Mouse (Mus musculus): ENCODE data around the gene Cap2. TPM values are rescaled to one million over a fixed set of nuclear protein-coding genes. Genes with fewer than 3 reads are reported as not detected.
A peak's percentile ranks its signal among the peaks of the same experiment; 100 is the strongest.

The Cap2 gene
- polyA plus RNA-seq, 1 experiment from 2014 or later = 9.5 TPM

- WGBS = 83% methylated on average over 7 of the region's 7 CpGs
- H3K4me1 ChIP-seq (ENCODE audit: control insufficient read depth, insufficient read depth, low read length) = no peaks in the 10 kb centered on the region
- no peaks in the 10 kb centered on the region for H3K9me3 ChIP-seq (ENCODE audit: control insufficient read depth, low read length)
- no peak overlapping the region for H3K4me2 ChIP-seq (ENCODE audit: low read depth)
- no peak overlapping the region for H3K27ac ChIP-seq (ENCODE audit: low read depth, low read length)
- H3K27me3 ChIP-seq (ENCODE audit: control insufficient read depth, insufficient read depth, low read length) = no peaks in the 10 kb centered on the region
- H3K9ac ChIP-seq (ENCODE audit: low read length) = no peak overlapping the region
- no peaks in the 10 kb centered on the region for H3K36me3 ChIP-seq (ENCODE audit: control insufficient read depth, insufficient read depth, low read length)
- H3K4me3 ChIP-seq (ENCODE audit: low read depth, low read length) = no peak overlapping the region
- ATAC-seq (ENCODE audit: insufficient read depth, low FRiP score, low TSS enrichment) (no peak), DNase-seq (ENCODE audit: low spot score) (no peak)
Observed at GRCm38 (mm10) chr13:46620964-46621757, 119.5 kb downstream of the Cap2 start.

DNA sequence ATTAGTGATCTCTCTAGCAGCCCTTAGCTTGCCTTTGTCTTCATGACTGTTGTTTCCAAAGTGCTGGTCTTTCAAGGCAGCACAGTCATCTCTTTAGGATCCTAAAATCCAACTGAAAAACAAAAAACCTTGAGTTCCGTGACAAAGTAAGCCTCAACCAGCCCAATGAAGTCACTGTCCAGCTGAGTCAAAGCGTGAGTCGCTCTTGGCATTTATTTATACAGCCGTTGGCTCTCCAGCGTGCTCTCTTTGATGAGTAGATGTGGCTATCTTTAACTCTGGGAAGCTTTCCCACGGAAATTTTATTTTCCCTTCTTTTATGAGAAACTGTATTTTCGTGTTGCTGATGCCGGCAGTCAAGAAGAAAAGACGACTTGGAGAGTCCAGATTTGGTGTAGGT is 125.0 kb downstream of the Cap2 start:
- H3K4me3 ChIP-seq (ENCODE audit: low read depth, low read length) = no peak overlapping the region
- no peak for DNase-seq (ENCODE audit: low spot score)
- no peak overlapping the region for H3K4me2 ChIP-seq (ENCODE audit: low read depth)
- H3K9me3 ChIP-seq (ENCODE audit: control insufficient read depth, low read length) = no peaks in the 10 kb centered on the region
- no peaks in the 10 kb centered on the region for H3K36me3 ChIP-seq (ENCODE audit: control insufficient read depth, insufficient read depth, low read length)
- no peak for ATAC-seq (ENCODE audit: insufficient read depth, low FRiP score, low TSS enrichment)
- H3K4me1 ChIP-seq (ENCODE audit: control insufficient read depth, insufficient read depth, low read length) = no peaks in the 10 kb centered on the region
- H3K9ac ChIP-seq (ENCODE audit: low read length) = no peak overlapping the region
- no peak overlapping the region for H3K27ac ChIP-seq (ENCODE audit: low read depth, low read length)
- H3K27me3 ChIP-seq (ENCODE audit: control insufficient read depth, insufficient read depth, low read length) = no peaks in the 10 kb centered on the region
- WGBS = 80% methylated on average over 9 of the region's 9 CpGs

DNA sequence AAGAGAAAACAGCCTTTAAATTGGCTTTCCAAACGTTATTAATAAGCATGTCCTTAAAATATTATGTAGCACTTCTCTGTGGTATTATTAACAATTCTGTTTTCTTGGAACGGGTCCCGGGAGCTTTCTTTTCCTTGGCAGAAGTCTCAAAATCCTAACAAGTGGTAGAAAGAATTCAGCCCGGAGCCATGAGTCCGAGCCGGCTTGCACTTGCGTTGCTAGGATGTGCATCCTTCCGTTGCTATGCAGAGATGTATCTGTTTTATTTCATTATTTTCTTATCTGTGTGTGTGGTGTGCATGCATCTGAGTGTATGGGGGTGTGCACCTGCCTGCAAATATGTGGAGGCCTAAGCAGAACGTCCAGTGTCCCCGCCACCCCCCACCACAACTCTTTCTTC is 126.2 kb downstream of the Cap2 start:
- no peak overlapping the region for H3K27ac ChIP-seq (ENCODE audit: low read depth, low read length)
- no peaks in the 10 kb centered on the region for H3K27me3 ChIP-seq (ENCODE audit: control insufficient read depth, insufficient read depth, low read length)
- no peaks in the 10 kb centered on the region for H3K36me3 ChIP-seq (ENCODE audit: control insufficient read depth, insufficient read depth, low read length)
- no peak for ATAC-seq (ENCODE audit: insufficient read depth, low FRiP score, low TSS enrichment)
- DNase-seq (ENCODE audit: low spot score) = no peak
- H3K9me3 ChIP-seq (ENCODE audit: control insufficient read depth, low read length) = no peaks in the 10 kb centered on the region
- no peak overlapping the region for H3K9ac ChIP-seq (ENCODE audit: low read length)
- no peaks in the 10 kb centered on the region for H3K4me1 ChIP-seq (ENCODE audit: control insufficient read depth, insufficient read depth, low read length)
- WGBS = 91% methylated on average over 10 of the region's 10 CpGs
- no peak overlapping the region for H3K4me2 ChIP-seq (ENCODE audit: low read depth)
- H3K4me3 ChIP-seq (ENCODE audit: low read depth, low read length) = no peak overlapping the region

DNA sequence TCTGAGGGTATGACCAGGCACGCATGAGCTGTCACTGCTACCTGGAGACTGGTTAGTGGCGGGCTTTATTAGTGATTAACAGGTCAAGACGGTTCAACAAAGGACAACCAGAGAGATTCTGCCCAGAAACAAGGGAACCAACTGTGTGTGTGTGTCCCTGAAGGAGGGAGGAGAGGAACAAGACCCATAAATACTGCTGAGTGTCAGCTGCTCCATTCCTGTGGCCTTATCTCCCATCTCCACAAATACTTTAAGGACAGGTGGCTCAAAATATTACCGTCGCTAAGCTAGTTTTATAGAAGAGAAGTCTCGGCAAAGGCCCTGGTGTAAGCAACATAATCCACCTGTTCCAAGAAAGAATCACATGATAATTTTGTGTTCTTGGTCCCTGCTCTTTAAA is 127.7 kb downstream of the Cap2 start:
- H3K4me1 ChIP-seq (ENCODE audit: control insufficient read depth, insufficient read depth, low read length) = 0 out of 2 replicates have a peak, but pooled peaks cover 8% of the 10 kb centered on the region
- H3K27ac ChIP-seq (ENCODE audit: low read depth, low read length) = no peak overlapping the region
- no peak overlapping the region for H3K4me2 ChIP-seq (ENCODE audit: low read depth)
- WGBS = 85% methylated on average over 6 of the region's 6 CpGs
- H3K9ac ChIP-seq (ENCODE audit: low read length) = no peak overlapping the region
- no peaks in the 10 kb centered on the region for H3K9me3 ChIP-seq (ENCODE audit: control insufficient read depth, low read length)
- no peaks in the 10 kb centered on the region for H3K36me3 ChIP-seq (ENCODE audit: control insufficient read depth, insufficient read depth, low read length)
- H3K27me3 ChIP-seq (ENCODE audit: control insufficient read depth, insufficient read depth, low read length) = no peaks in the 10 kb centered on the region
- H3K4me3 ChIP-seq (ENCODE audit: low read depth, low read length) = no peak overlapping the region
- no peak for DNase-seq (ENCODE audit: low spot score)
- ATAC-seq (ENCODE audit: insufficient read depth, low FRiP score, low TSS enrichment) = no peak

DNA sequence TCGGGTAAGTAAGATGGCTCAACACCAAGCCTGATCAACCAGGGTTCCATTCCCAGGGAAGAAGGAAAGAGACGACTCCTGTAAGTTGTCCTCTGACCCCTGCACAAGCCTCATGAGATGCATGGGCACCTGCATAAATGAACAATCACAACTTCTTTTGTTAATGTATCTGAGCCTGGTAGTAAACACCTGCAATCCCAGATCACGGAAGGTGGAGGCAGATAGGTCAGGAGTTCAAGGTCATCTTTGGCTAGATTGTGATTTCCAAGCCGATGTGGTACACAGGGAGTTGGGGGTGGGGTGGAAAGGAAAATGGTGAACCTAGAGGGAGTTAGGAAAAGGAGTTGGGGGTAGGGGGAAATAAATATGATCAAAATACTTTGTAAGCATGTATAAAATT is 131.1 kb downstream of the Cap2 start:
- Histone ChIP-seq H3K9ac (ENCODE audit: low read length) (no peak overlapping the region), H3K4me2 (ENCODE audit: low read depth) (no peak overlapping the region), H3K27me3 (ENCODE audit: control insufficient read depth, insufficient read depth, low read length) (no peaks in the 10 kb centered on the region), H3K4me1 (ENCODE audit: control insufficient read depth, insufficient read depth, low read length) (0 out of 2 replicates have a peak, but pooled peaks cover 11% of the 10 kb centered on the region), H3K27ac (ENCODE audit: low read depth, low read length) (no peak overlapping the region), H3K9me3 (ENCODE audit: control insufficient read depth, low read length) (no peaks in the 10 kb centered on the region), H3K36me3 (ENCODE audit: control insufficient read depth, insufficient read depth, low read length) (no peaks in the 10 kb centered on the region), H3K4me3 (ENCODE audit: low read depth, low read length) (no peak overlapping the region)
- DNase-seq (ENCODE audit: low spot score) (no peak), ATAC-seq (ENCODE audit: insufficient read depth, low FRiP score, low TSS enrichment) (no peak)
- WGBS = 78% methylated on average over 4 of the region's 4 CpGs

DNA sequence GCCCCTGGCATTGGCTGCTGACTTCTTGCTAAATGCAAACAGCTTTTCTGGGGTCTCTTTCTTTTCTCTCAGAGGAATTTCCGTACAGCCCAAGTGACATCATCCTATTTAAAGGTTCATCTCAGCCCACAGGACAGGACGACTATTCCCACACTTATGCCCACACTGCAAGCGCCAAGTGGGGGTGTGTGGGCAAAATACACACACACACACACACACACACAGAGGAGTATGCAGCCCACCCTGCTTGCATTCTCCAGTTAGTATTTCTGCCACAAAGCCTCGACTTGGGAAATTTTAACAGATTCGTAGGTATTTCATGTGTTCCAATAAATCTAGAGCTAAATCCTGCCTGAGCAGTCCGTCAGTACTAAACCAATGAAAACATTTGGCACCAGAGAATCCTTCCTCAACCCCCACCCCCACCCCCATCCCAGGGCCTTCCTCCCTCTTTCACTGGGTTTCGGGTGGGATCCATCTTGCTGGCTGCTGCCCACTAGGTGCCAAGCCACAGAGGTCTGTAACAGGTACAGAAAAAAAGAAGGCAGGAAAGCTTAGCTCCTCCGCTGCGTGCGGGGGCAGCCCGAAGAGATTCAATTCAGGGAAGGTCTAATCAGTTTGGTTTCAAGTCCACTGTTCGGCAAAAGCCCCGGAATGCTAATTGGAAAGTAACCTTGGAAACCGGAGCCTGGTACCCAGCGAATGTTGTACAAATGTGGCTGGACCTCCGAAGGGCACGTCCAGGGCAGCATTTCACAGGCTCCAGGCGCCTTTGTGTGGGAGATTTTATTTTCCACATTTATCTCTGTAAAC is 131.9 kb downstream of the Cap2 start:
- peak overlapping the region; percentile 35 for H3K4me2 ChIP-seq (ENCODE audit: low read depth)
- DNase-seq (ENCODE audit: low spot score) (peak; percentile 75), ATAC-seq (ENCODE audit: insufficient read depth, low FRiP score, low TSS enrichment) (peak; percentile 79)
- H3K36me3 ChIP-seq (ENCODE audit: control insufficient read depth, insufficient read depth, low read length) = no peaks in the 10 kb centered on the region
- peak overlapping the region; percentile 62 for H3K27ac ChIP-seq (ENCODE audit: low read depth, low read length)
- 41% methylated on average over 18 of the region's 18 CpGs for WGBS
- no peaks in the 10 kb centered on the region for H3K27me3 ChIP-seq (ENCODE audit: control insufficient read depth, insufficient read depth, low read length)
- no peaks in the 10 kb centered on the region for H3K9me3 ChIP-seq (ENCODE audit: control insufficient read depth, low read length)
- peak overlapping the region; percentile 52 for H3K9ac ChIP-seq (ENCODE audit: low read length)
- H3K4me1 ChIP-seq (ENCODE audit: control insufficient read depth, insufficient read depth, low read length) = 0 out of 2 replicates have a peak, but pooled peaks cover 11% of the 10 kb centered on the region
- H3K4me3 ChIP-seq (ENCODE audit: low read depth, low read length) = no peak overlapping the region

DNA sequence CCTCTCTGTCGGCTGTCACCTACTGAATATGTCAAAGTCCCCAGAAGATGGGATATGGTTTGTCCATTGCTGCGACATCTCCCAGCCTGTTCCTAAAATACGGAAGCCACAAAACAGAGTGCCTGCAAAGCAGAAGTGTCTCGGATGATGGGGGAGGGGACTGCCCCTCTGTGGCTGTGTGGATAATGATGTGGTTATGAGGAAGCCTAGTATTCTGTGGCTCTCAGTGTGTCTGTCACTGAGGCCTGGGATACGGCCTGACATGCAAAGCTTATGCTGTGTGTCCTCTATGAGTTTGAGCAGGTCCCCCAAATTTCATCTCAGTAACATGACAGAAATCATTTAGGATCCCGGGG is 132.5 kb downstream of the Cap2 start:
- peak overlapping the region; percentile 62 for H3K27ac ChIP-seq (ENCODE audit: low read depth, low read length)
- no peaks in the 10 kb centered on the region for H3K27me3 ChIP-seq (ENCODE audit: control insufficient read depth, insufficient read depth, low read length)
- 53% methylated on average over 6 of the region's 6 CpGs for WGBS
- H3K4me1 ChIP-seq (ENCODE audit: control insufficient read depth, insufficient read depth, low read length) = 0 out of 2 replicates have a peak, but pooled peaks cover 11% of the 10 kb centered on the region
- DNase-seq (ENCODE audit: low spot score) (no peak), ATAC-seq (ENCODE audit: insufficient read depth, low FRiP score, low TSS enrichment) (peak; percentile 71; the same call in 1 of the 2 replicates)
- H3K36me3 ChIP-seq (ENCODE audit: control insufficient read depth, insufficient read depth, low read length) = no peaks in the 10 kb centered on the region
- H3K4me2 ChIP-seq (ENCODE audit: low read depth) = peak overlapping the region; percentile 35
- H3K9me3 ChIP-seq (ENCODE audit: control insufficient read depth, low read length) = no peaks in the 10 kb centered on the region
- H3K9ac ChIP-seq (ENCODE audit: low read length) = peak overlapping the region; percentile 52
- no peak overlapping the region for H3K4me3 ChIP-seq (ENCODE audit: low read depth, low read length)

GRCm38 (mm10) chr13:46640608-46641468 is 139.2 kb downstream of the Cap2 start:
- 92% methylated on average over 10 of the region's 10 CpGs for WGBS
- no peak overlapping the region for H3K9ac ChIP-seq (ENCODE audit: low read length)
- DNase-seq (ENCODE audit: low spot score) = no peak
- no peaks in the 10 kb centered on the region for H3K4me1 ChIP-seq (ENCODE audit: control insufficient read depth, insufficient read depth, low read length)
- no peaks in the 10 kb centered on the region for H3K36me3 ChIP-seq (ENCODE audit: control insufficient read depth, insufficient read depth, low read length)
- H3K4me2 ChIP-seq (ENCODE audit: low read depth) = no peak overlapping the region
- no peaks in the 10 kb centered on the region for H3K27me3 ChIP-seq (ENCODE audit: control insufficient read depth, insufficient read depth, low read length)
- H3K9me3 ChIP-seq (ENCODE audit: control insufficient read depth, low read length) = no peaks in the 10 kb centered on the region
- no peak overlapping the region for H3K4me3 ChIP-seq (ENCODE audit: low read depth, low read length)
- H3K27ac ChIP-seq (ENCODE audit: low read depth, low read length) = no peak overlapping the region
- ATAC-seq (ENCODE audit: insufficient read depth, low FRiP score, low TSS enrichment) = no peak

Data from neural tube, embryonic 11.5 days (tissue).